Mouse (Mus musculus) adrenal gland, postnatal 25 days (tissue): ENCODE results near the gene Odf3. TPM values are rescaled to one million over a fixed set of nuclear protein-coding genes. Genes with fewer than 3 reads are reported as not detected.
"Not testable (repeated sequence)": the region's sequence is repeated elsewhere in the genome, so short reads cannot be mapped to it uniquely, and the experiment has no call there.

Experiments used
- DNase-seq: peaks from one replicate; pipeline ENCODE4 v3.0.0; 2021; ENCODE audit warnings: mixed read lengths
- total RNA-seq: library from RNA; stranded (reverse); gene quantifications from 2 replicates; pipeline ENCODE4 v1.2.3, GENCODE M21; 2021

Gene Odf3
- total RNA-seq, 1 experiment from 2014 or later = not detected

- peak; percentile 96 for DNase-seq
These were observed 34.3 kb downstream of the Odf3 start, which contains the start of the genes Psmd13 and Sirt3 for GRCm38 (mm10) chr7:140881696-140882468. Gene Psmd13, plus strand, starts transcription at chr7:140881968. Gene Sirt3, minus strand, starts transcription at chr7:140882309.

GRCm38 (mm10) chr7:140882469-140882803 lies 34.8 kb downstream of the Odf3 start:
- DNase-seq = no peak

- not testable (repeated sequence) for DNase-seq
These were observed 43.0 kb downstream of the Odf3 start for GRCm38 (mm10) chr7:140890636-140891035.

DNA sequence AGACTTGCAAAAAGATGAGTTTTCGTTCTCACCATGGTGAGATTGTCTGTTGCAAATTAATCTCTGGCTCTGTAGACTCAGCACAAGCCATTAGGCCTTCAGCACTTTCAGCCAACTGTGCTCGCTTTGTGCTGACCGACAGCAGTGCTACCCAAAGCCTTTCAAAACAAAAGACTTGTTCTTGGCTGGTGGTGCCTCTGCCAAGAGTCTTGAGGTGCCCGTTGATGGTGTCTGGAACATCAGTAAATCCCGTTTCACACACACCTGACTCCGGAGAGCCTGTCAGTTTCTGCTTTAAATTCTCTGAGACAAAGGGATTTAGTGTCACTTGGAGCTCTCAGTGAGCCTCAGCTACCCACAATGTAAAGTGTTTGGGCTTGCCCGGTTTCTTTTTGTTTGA lies 46.4 kb downstream of the Odf3 start:
- no peak for DNase-seq

- no peak for DNase-seq
These were observed 47.0 kb downstream of the Odf3 start for GRCm38 (mm10) chr7:140894611-140895010.

GRCm38 (mm10) chr7:140897863-140898262 lies 50.3 kb downstream of the Odf3 start:
- no peak for DNase-seq

- no peak for DNase-seq
These were observed 51.5 kb downstream of the Odf3 start for GRCm38 (mm10) chr7:140899121-140899520.

GRCm38 (mm10) chr7:140900220-140900619 lies 52.6 kb downstream of the Odf3 start, which contains the start of gene Cox8b:
Gene Cox8b, minus strand, starts transcription at chr7:140900446.
- no peak for DNase-seq

Other genes with a start within 250 kb of the Odf3 start
- gene Olfr46, start 246.5 kb upstream of the Odf3 start, total RNA-seq = not detected in 2 replicates
- gene Olfr61, start 218.8 kb upstream of the Odf3 start, total RNA-seq = not detected in 2 replicates
- gene Olfr53, start 201.4 kb upstream of the Odf3 start, total RNA-seq = not detected in 2 replicates
- gene Olfr539, start 187.9 kb upstream of the Odf3 start, total RNA-seq = not detected in 2 replicates
- gene Olfr45, start 165.9 kb upstream of the Odf3 start, total RNA-seq = not detected in 2 replicates
- not detected in 2 replicates for gene Olfr541, start 150.5 kb upstream of the Odf3 start, total RNA-seq
- gene Cyp2e1, start 84.1 kb upstream of the Odf3 start, total RNA-seq = 116 and 195 TPM in 2 replicates
- not detected in 2 replicates for gene Syce1, start 60.0 kb upstream of the Odf3 start, total RNA-seq
- gene Zfp941, start 25.6 kb upstream of the Odf3 start, total RNA-seq = 1.8 and 2.6 TPM in 2 replicates
- gene Urah, start 12.8 kb upstream of the Odf3 start, total RNA-seq = 0.61 and 2.8 TPM in 2 replicates
- gene Scgb1c1, start 2.3 kb upstream of the Odf3 start, total RNA-seq = not detected in 2 replicates
- 1.5 TPM in 1 of 2 replicates, not detected in the other for gene Gm45785, start 8.5 kb downstream of the Odf3 start, total RNA-seq
- gene Ric8a, start 9.2 kb downstream of the Odf3 start, total RNA-seq = 53.8 and 68.7 TPM in 2 replicates
- 37.2 and 44.1 TPM in 2 replicates for gene Bet1l, start 9.8 kb downstream of the Odf3 start, total RNA-seq
- gene Psmd13, start 34.2 kb downstream of the Odf3 start, total RNA-seq = 125 and 128 TPM in 2 replicates
- 31.5 and 34.3 TPM in 2 replicates for gene Sirt3, start 34.5 kb downstream of the Odf3 start, total RNA-seq
- gene Cox8b, start 52.6 kb downstream of the Odf3 start, total RNA-seq = 610 and 755 TPM in 2 replicates
- gene Nlrp6, start 73.1 kb downstream of the Odf3 start, total RNA-seq = 1.9 and 2.2 TPM in 2 replicates
- 32.3 and 43.2 TPM in 2 replicates for gene Pgghg, start 93.6 kb downstream of the Odf3 start, total RNA-seq
- gene Ifitm5, start 102.5 kb downstream of the Odf3 start, total RNA-seq = 1.8 and 2.0 TPM in 2 replicates
- not detected in 2 replicates for gene Gm45717, start 108.1 kb downstream of the Odf3 start, total RNA-seq
- gene Ifitm2, start 108.2 kb downstream of the Odf3 start, total RNA-seq = 418 and 471 TPM in 2 replicates
- gene Ifitm1, start 119.4 kb downstream of the Odf3 start, total RNA-seq = 3.6 and 3.9 TPM in 2 replicates
- gene Ifitm3, start 163.0 kb downstream of the Odf3 start, total RNA-seq = 103 and 109 TPM in 2 replicates
- not detected in 2 replicates for gene Ifitm6, start 170.1 kb downstream of the Odf3 start, total RNA-seq
- gene Gm17387, start 181.3 kb downstream of the Odf3 start, total RNA-seq = not detected in 2 replicates
- 2.5 and 3.6 TPM in 2 replicates for gene B4galnt4, start 213.3 kb downstream of the Odf3 start, total RNA-seq
- gene Pkp3, start 230.4 kb downstream of the Odf3 start, total RNA-seq = 0.86 and 1.2 TPM in 2 replicates